Mouse (Mus musculus) spleen, adult 18-20 months (tissue): ENCODE results near the gene Gimap8.
A peak's percentile ranks its signal among the peaks of the same experiment; 100 is the strongest.

Experiments
- DNase-seq, 2 experiments: peaks; one replicate each; pipeline ENCODE4 v3.0.0; 2022; ENCODE audit warnings: mixed read lengths in 2 of 2

The Gimap8 gene

GRCm38 (mm10) chr6:48638553-48638952 lies 8.5 kb upstream of the Gimap8 start:
- no peak for DNase-seq

GRCm38 (mm10) chr6:48641391-48641790 lies 5.6 kb upstream of the Gimap8 start:
- no peak for DNase-seq

- no peak for DNase-seq
Observed at GRCm38 (mm10) chr6:48642764-48643292, 4.2 kb upstream of the Gimap8 start.

- DNase-seq = peak; percentile 65 to 78
Observed at GRCm38 (mm10) chr6:48645660-48646308, 1.2 kb upstream of the Gimap8 start.

- DNase-seq = no peak
Observed at GRCm38 (mm10) chr6:48646309-48646690, 734 bp upstream of the Gimap8 start.

- DNase-seq = no peak
Observed at GRCm38 (mm10) chr6:48647611-48648010, 577 bp downstream of the Gimap8 start.

- DNase-seq = no peak
Observed at GRCm38 (mm10) chr6:48648779-48649178, 1.7 kb downstream of the Gimap8 start.

- DNase-seq = no peak
Observed at GRCm38 (mm10) chr6:48650041-48650440, 3.0 kb downstream of the Gimap8 start.

- DNase-seq = no peak
Observed at GRCm38 (mm10) chr6:48658721-48659120, 11.7 kb downstream of the Gimap8 start.

- no peak for DNase-seq
Observed at GRCm38 (mm10) chr6:48664750-48665149, 17.7 kb downstream of the Gimap8 start.

GRCm38 (mm10) chr6:48665471-48665870 lies 18.4 kb downstream of the Gimap8 start:
- no peak for DNase-seq

- no peak for DNase-seq
Observed at GRCm38 (mm10) chr6:48666159-48666586, 19.1 kb downstream of the Gimap8 start.

GRCm38 (mm10) chr6:48668022-48668421 lies 21.0 kb downstream of the Gimap8 start:
- no peak for DNase-seq

GRCm38 (mm10) chr6:48669446-48669969 lies 22.5 kb downstream of the Gimap8 start:
- no peak for DNase-seq

- DNase-seq = no peak
Observed at GRCm38 (mm10) chr6:48674291-48675058, 27.4 kb downstream of the Gimap8 start.

GRCm38 (mm10) chr6:48675400-48675930 lies 28.4 kb downstream of the Gimap8 start:
- no peak for DNase-seq

- peak; percentile 77 to 84 for DNase-seq
Observed at GRCm38 (mm10) chr6:48675931-48676859, 29.2 kb downstream of the Gimap8 start, which contains the start of gene Gimap9. TSS of gene Gimap9 (plus strand) at chr6:48676129.

- no peak for DNase-seq
Observed at GRCm38 (mm10) chr6:48676860-48677415, 29.9 kb downstream of the Gimap8 start.

GRCm38 (mm10) chr6:48677492-48678345 lies 30.7 kb downstream of the Gimap8 start:
- DNase-seq = no peak

GRCm38 (mm10) chr6:48678391-48678790 lies 31.4 kb downstream of the Gimap8 start:
- no peak for DNase-seq

- no peak for DNase-seq
Observed at GRCm38 (mm10) chr6:48679701-48680100, 32.7 kb downstream of the Gimap8 start.
